Mouse (Mus musculus) megakaryocyte, embryonic 14.5 days (primary cell): ENCODE measurements around the gene Cenps.

Experiments used
- FLI1 ChIP-seq: IDR thresholded peaks from 2 replicates; pipeline ENCODE4 v1.6.1; 2012; ENCODE audit warnings: low read length, inconsistent platforms, mixed read lengths
- GATA1 ChIP-seq: IDR thresholded peaks from 3 replicates; pipeline ENCODE4 v1.6.1; 2012; ENCODE audit warnings: mixed read lengths, low read length, inconsistent platforms, borderline replicate concordance

- TF ChIP-seq FLI1 (no peak), GATA1 (no peak)
Measured at GRCm38 (mm10) chr4:149126663-149127062, 10.8 kb downstream of the Cenps start, which contains the start of gene Cort.
